Mouse (Mus musculus) midbrain, embryonic 14.5 days (tissue): ENCODE measurements at regions not wholly inside any gene's neighbourhood (a gene's known extent, or its start where the extent isn't known, plus 50 kb on each side); places are given as distances from the start of the nearest gene placed in this dataset.

Source experiments
- ATAC-seq: fragments of 200-750 bp; cut with Nextera tagmentation; 2 replicates; pipeline ENCODE4 v1.8.0; 2017; ENCODE audit warnings: moderate number of reproducible peaks, moderate library complexity; ENCODE audit not compliant: low FRiP score, low TSS enrichment
- DNase-seq: peaks from one replicate; pipeline ENCODE4 v3.0.0-alpha.2; 2015
- H3K27ac ChIP-seq: fragments of 300-500 bp; sonication (generic); replicated peaks from 2 replicates; pipeline ENCODE4 v1.5.1; 2014; ENCODE audit warnings: mild to moderate bottlenecking, low read depth, low read length, moderate library complexity
- H3K27me3 ChIP-seq: fragments of 300-500 bp; sonication (generic); 2 replicates; pipeline ENCODE4 v1.6.1; 2014; ENCODE audit warnings: low read length, control low read depth, mixed read lengths; ENCODE audit not compliant: control insufficient read depth, insufficient read depth
- H3K36me3 ChIP-seq: fragments of 300-500 bp; sonication (generic); 2 replicates; pipeline ENCODE4 v1.6.1; 2014; ENCODE audit warnings: low read length, control low read depth; ENCODE audit not compliant: control insufficient read depth, insufficient read depth
- H3K4me1 ChIP-seq: fragments of 300-500 bp; sonication (generic); 2 replicates; pipeline ENCODE4 v1.6.1; 2014; ENCODE audit warnings: mild to moderate bottlenecking, antibody characterized with exemption, low read length, control low read depth; ENCODE audit not compliant: control insufficient read depth, insufficient read depth
- H3K4me2 ChIP-seq: fragments of 300-500 bp; sonication (generic); 2 replicates; pipeline ENCODE4 v1.6.1; 2014; ENCODE audit warnings: mild to moderate bottlenecking, low read length, moderate library complexity
- H3K4me3 ChIP-seq: fragments of 300-500 bp; sonication (generic); replicated peaks from 2 replicates; pipeline ENCODE4 v1.5.1; 2014; ENCODE audit warnings: low read depth, low read length
- H3K9ac ChIP-seq: fragments of 300-500 bp; sonication (generic); replicated peaks from 2 replicates; pipeline ENCODE4 v1.6.1; 2014; ENCODE audit warnings: mild to moderate bottlenecking, low read length, moderate library complexity
- H3K9me3 ChIP-seq: fragments of 300-500 bp; sonication (generic); 2 replicates; pipeline ENCODE4 v1.6.1; 2016; ENCODE audit warnings: low read length, control low read depth, mixed read lengths; ENCODE audit not compliant: control insufficient read depth
- WGBS: fragments of 180-500 bp; shearing (Covaris S2); extraction: QIAGEN DNeasy Blood & Tissue Kit; methylation state at CpG from one replicate; pipeline ENCODE4 v1.1.7; 2014; 5-methylcytosine and 5-hydroxymethylcytosine counted together

DNA sequence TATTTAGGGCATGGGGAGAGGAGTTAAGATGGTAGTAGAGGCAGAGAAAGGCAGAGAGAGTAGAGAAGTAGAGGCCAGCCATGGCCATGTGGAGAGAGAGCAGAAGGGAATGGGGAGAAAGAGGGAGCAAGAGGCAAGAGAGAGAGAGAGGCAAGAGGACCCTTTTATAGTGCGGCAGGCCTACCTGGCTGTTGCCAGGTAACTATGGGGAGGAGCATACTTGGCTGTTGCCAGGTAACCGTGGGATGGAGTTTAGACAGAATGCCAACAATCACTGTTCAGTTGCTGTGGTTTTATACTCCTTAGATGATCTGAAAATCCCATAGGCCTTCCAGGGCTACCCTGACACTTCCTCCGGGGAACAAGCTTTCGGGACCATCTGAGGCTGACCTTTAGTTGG lies 222.0 kb upstream of the Peli2 start:
- WGBS: 85% methylated on average over 4 of the region's 4 CpGs
- Histone ChIP-seq H3K4me1 (no peaks in the 10 kb centered on the region), H3K36me3 (no peaks in the 10 kb centered on the region), H3K9ac (no peak overlapping the region), H3K27ac (no peak overlapping the region), H3K4me3 (no peak overlapping the region), H3K27me3 (no peaks in the 10 kb centered on the region), H3K4me2 (no peak overlapping the region), H3K9me3 (no peaks in the 10 kb centered on the region)
- DNase-seq (no peak), ATAC-seq (no peak)

- DNase-seq (no peak), ATAC-seq (no peak)
- no peak overlapping the region for H3K27ac ChIP-seq
- no peaks in the 10 kb centered on the region for H3K36me3 ChIP-seq
- no peak overlapping the region for H3K4me3 ChIP-seq
- no peaks in the 10 kb centered on the region for H3K9me3 ChIP-seq
- no peaks in the 10 kb centered on the region for H3K27me3 ChIP-seq
- H3K4me1 ChIP-seq: peaks cover 6% of the 10 kb centered on the region; the same call in 1 of the 2 replicates
- no peak overlapping the region for H3K9ac ChIP-seq
- H3K4me2 ChIP-seq: no peak overlapping the region
Observed at GRCm38 (mm10) chr14:47905334-47905733, 215.3 kb upstream of the Peli2 start.

- Histone ChIP-seq H3K4me1 (peaks cover 20% of the 10 kb centered on the region), H3K27ac (no peak overlapping the region), H3K9ac (no peak overlapping the region), H3K9me3 (no peaks in the 10 kb centered on the region), H3K36me3 (no peaks in the 10 kb centered on the region), H3K27me3 (no peaks in the 10 kb centered on the region), H3K4me2 (no peak overlapping the region), H3K4me3 (no peak overlapping the region)
- 46% methylated on average over 8 of the region's 8 CpGs for WGBS
- peak; percentile 44 for DNase-seq
- ATAC-seq: no peak
Observed at GRCm38 (mm10) chr14:47909129-47909528, 211.5 kb upstream of the Peli2 start.

- DNase-seq: peak; percentile 56
- Histone ChIP-seq H3K4me1 (peaks cover 20% of the 10 kb centered on the region), H3K27ac (0 out of 2 replicates have a peak overlapping the region, but pooled peaks have one; percentile 15), H3K27me3 (no peaks in the 10 kb centered on the region), H3K4me3 (no peak overlapping the region), H3K9me3 (no peaks in the 10 kb centered on the region), H3K9ac (no peak overlapping the region), H3K4me2 (no peak overlapping the region), H3K36me3 (no peaks in the 10 kb centered on the region)
- WGBS: 35% methylated on average over 6 of the region's 6 CpGs
- no peak; the same call in 1 of the 2 replicates for ATAC-seq
Observed at GRCm38 (mm10) chr14:47910741-47911295, 209.8 kb upstream of the Peli2 start.

- DNase-seq: peak; percentile 49
Observed at GRCm38 (mm10) chr14:47911546-47912545, 208.8 kb upstream of the Peli2 start.

GRCm38 (mm10) chr14:47915621-47916020 lies 205.0 kb upstream of the Peli2 start:
- DNase-seq (no peak), ATAC-seq (no peak)
- no peak overlapping the region for H3K9ac ChIP-seq
- H3K4me1 ChIP-seq: peaks cover 11% of the 10 kb centered on the region
- 75% methylated on average over 1 of the region's 1 CpGs for WGBS
- H3K27me3 ChIP-seq: no peaks in the 10 kb centered on the region
- no peaks in the 10 kb centered on the region for H3K9me3 ChIP-seq
- no peaks in the 10 kb centered on the region for H3K36me3 ChIP-seq
- H3K4me2 ChIP-seq: no peak overlapping the region
- H3K4me3 ChIP-seq: no peak overlapping the region
- H3K27ac ChIP-seq: no peak overlapping the region

More at GRCm38 (mm10) chr14:47911546-47912545, 208.8 kb upstream of the Peli2 start:
- ATAC-seq: no peak
- H3K36me3 ChIP-seq: no peaks in the 10 kb centered on the region
- 73% methylated on average over 9 of the region's 9 CpGs for WGBS
- no peaks in the 10 kb centered on the region for H3K27me3 ChIP-seq
- peaks cover 20% of the 10 kb centered on the region for H3K4me1 ChIP-seq
- H3K27ac ChIP-seq: peak overlapping the region; percentile 15; the same call in 1 of the 2 replicates
- H3K9ac ChIP-seq: no peak overlapping the region
- no peaks in the 10 kb centered on the region for H3K9me3 ChIP-seq
- no peak overlapping the region for H3K4me3 ChIP-seq
- H3K4me2 ChIP-seq: no peak overlapping the region

DNA sequence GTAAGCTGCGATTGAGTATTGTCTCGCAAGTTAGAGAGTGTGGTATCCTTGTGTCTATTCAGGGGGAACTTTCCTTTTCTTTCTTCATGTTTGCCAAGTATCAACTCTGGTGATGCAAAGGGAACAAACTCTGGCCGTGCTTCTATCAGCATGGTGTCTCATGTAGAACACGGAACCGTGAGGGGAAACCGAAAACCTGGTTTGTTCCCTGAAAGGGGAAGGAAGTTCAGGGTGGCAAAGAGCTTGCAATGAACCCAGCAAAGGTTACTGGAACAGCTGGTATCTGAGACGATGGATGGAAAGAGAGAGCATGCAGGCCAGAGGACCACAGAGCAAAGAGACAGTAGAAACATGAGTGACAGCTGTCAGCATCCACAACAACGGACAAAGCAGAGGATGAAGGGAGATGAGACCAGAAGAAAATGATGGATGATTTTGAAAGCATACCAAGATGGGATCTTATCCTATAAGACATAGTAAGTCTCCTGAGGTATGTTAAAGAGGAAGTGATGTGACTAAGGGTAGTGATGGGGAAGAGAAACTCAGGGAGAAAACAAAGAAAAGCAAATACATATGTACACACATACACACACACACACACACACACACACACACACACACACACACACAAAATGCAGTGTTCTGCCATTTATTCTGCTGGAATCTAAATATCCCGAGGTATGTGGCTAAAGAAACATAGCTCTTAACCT lies 199.8 kb upstream of the Peli2 start:
- whole genome bisulfite sequencing: 95% methylated on average over 9 of the region's 9 CpGs
- DNase-seq (no peak), ATAC-seq (no peak)

GRCm38 (mm10) chr14:47921811-47922277 lies 198.8 kb upstream of the Peli2 start:
- H3K36me3 ChIP-seq: no peaks in the 10 kb centered on the region
- H3K27ac ChIP-seq: no peak overlapping the region

More for the DNA sequence above, 199.8 kb upstream of the Peli2 start:
- H3K9me3 ChIP-seq: no peaks in the 10 kb centered on the region
- H3K36me3 ChIP-seq: no peaks in the 10 kb centered on the region
- no peak overlapping the region for H3K9ac ChIP-seq
- H3K4me1 ChIP-seq: no peaks in the 10 kb centered on the region
- H3K4me3 ChIP-seq: no peak overlapping the region
- H3K27ac ChIP-seq: no peak overlapping the region
- H3K4me2 ChIP-seq: no peak overlapping the region
- H3K27me3 ChIP-seq: no peaks in the 10 kb centered on the region

More at GRCm38 (mm10) chr14:47921811-47922277, 198.8 kb upstream of the Peli2 start:
- Histone ChIP-seq H3K4me2 (no peak overlapping the region), H3K4me1 (no peaks in the 10 kb centered on the region), H3K4me3 (no peak overlapping the region), H3K9ac (no peak overlapping the region), H3K27me3 (no peaks in the 10 kb centered on the region), H3K9me3 (no peaks in the 10 kb centered on the region)
- DNase-seq: no peak
- no peak for ATAC-seq
- 66% methylated on average over 10 of the region's 10 CpGs for WGBS
